Mouse (Mus musculus): ENCODE results near the gene Tas1r3. TPM values are rescaled to one million over a fixed set of nuclear protein-coding genes. Genes with fewer than 3 reads are reported as not detected.

Tas1r3 gene
- polyA plus RNA-seq, 1 experiment from 2014 or later, result 0.61 TPM

- no peaks in the 10 kb centered on the region for H3K27me3 ChIP-seq (replicated peaks)
- peak overlapping the region; percentile 94; the same call in 1 of the 2 replicates for H3K4me3 ChIP-seq
- H3K27ac ChIP-seq, result no peak overlapping the region
- no peaks in the 10 kb centered on the region for H3K9me3 ChIP-seq
- 92% methylated on average over 2 of the region's 2 CpGs for WGBS
- H3K36me3 ChIP-seq (replicated peaks), result 0 out of 2 replicates have a peak, but pooled peaks cover 4% of the 10 kb centered on the region
- ATAC-seq (replicated peaks), result no peak
- no peak overlapping the region for H3K9ac ChIP-seq
- H3K4me2 ChIP-seq, result peak overlapping the region; percentile 82; the same call in 1 of the 2 replicates
- peaks cover 54% of the 10 kb centered on the region for H3K4me1 ChIP-seq
Observed at GRCm38 (mm10) chr4:155849391-155849790, 13.8 kb downstream of the Tas1r3 start.

- 52% methylated on average over 7 of the region's 7 CpGs for WGBS
- Histone ChIP-seq H3K27me3 (replicated peaks) (no peaks in the 10 kb centered on the region), H3K4me1 (peaks cover 54% of the 10 kb centered on the region)
Observed at GRCm38 (mm10) chr4:155848434-155849095, 14.6 kb downstream of the Tas1r3 start.

GRCm38 (mm10) chr4:155847591-155848352, 15.4 kb downstream of the Tas1r3 start:
- peak; percentile 61 for ATAC-seq (replicated peaks)
- no peaks in the 10 kb centered on the region for H3K9me3 ChIP-seq
- peak overlapping the region; percentile 85 for H3K27ac ChIP-seq
- H3K9ac ChIP-seq, result peak overlapping the region; percentile 97
- no peaks in the 10 kb centered on the region for H3K36me3 ChIP-seq (replicated peaks)
- 0 out of 2 replicates have a peak, but pooled peaks cover under 1% of the 10 kb centered on the region for H3K27me3 ChIP-seq (replicated peaks)
- H3K4me3 ChIP-seq, result peak overlapping the region; percentile 94
- H3K4me1 ChIP-seq, result peaks cover 54% of the 10 kb centered on the region
- peak overlapping the region; percentile 82 for H3K4me2 ChIP-seq
- under 1% methylated on average over 61 of the region's 69 CpGs for WGBS

More at GRCm38 (mm10) chr4:155848434-155849095, 14.6 kb downstream of the Tas1r3 start:
- Histone ChIP-seq H3K9ac (peak overlapping the region; percentile 97), H3K4me2 (peak overlapping the region; percentile 82), H3K36me3 (replicated peaks) (no peaks in the 10 kb centered on the region), H3K27ac (no peak overlapping the region), H3K4me3 (peak overlapping the region; percentile 94), H3K9me3 (no peaks in the 10 kb centered on the region)
- ATAC-seq (replicated peaks), result 0 out of 2 replicates have a peak, but pooled peaks have one; percentile 3

GRCm38 (mm10) chr4:155846871-155847578, 16.1 kb downstream of the Tas1r3 start, which contains the start of gene Dvl1:
Dvl1 (plus strand) TSS chr4:155847402.
- WGBS, result 2% methylated on average over 65 of the region's 65 CpGs
- Histone ChIP-seq H3K9me3 (no peaks in the 10 kb centered on the region), H3K4me2 (peak within 1 kb of the TSS; percentile 82), H3K4me3 (peak within 1 kb of the TSS; percentile 94), H3K27me3 (replicated peaks) (peaks cover 4% of the 10 kb centered on the region; the same call in 1 of the 2 replicates), H3K4me1 (peaks cover 53% of the 10 kb centered on the region), H3K27ac (peak within 1 kb of the TSS; percentile 87), H3K9ac (peak within 1 kb of the TSS; percentile 97), H3K36me3 (replicated peaks) (no peaks in the 10 kb centered on the region)
- peak; percentile 87 for ATAC-seq (replicated peaks)

- WGBS, result 94% methylated on average over 5 of the region's 5 CpGs
- no peak overlapping the region for H3K4me3 ChIP-seq
- no peak overlapping the region for H3K9ac ChIP-seq
- peaks cover 31% of the 10 kb centered on the region for H3K4me1 ChIP-seq
- no peak overlapping the region for H3K4me2 ChIP-seq
- no peak overlapping the region for H3K27ac ChIP-seq
- no peak for ATAC-seq (replicated peaks)
- H3K9me3 ChIP-seq, result no peaks in the 10 kb centered on the region
- H3K27me3 ChIP-seq (replicated peaks), result peaks cover 22% of the 10 kb centered on the region
- H3K36me3 ChIP-seq (replicated peaks), result no peaks in the 10 kb centered on the region
Observed at GRCm38 (mm10) chr4:155843231-155843630, 19.9 kb downstream of the Tas1r3 start.

- Histone ChIP-seq H3K4me2 (peak overlapping the region; percentile 44; the same call in 1 of the 2 replicates), H3K4me1 (peaks cover 24% of the 10 kb centered on the region), H3K9ac (no peak overlapping the region), H3K4me3 (peak overlapping the region; percentile 28; the same call in 1 of the 2 replicates), H3K27ac (no peak overlapping the region), H3K27me3 (replicated peaks) (peaks cover 22% of the 10 kb centered on the region), H3K36me3 (replicated peaks) (no peaks in the 10 kb centered on the region), H3K9me3 (no peaks in the 10 kb centered on the region)
- no peak for ATAC-seq (replicated peaks)
- 45% methylated on average over 38 of the region's 38 CpGs for whole genome bisulfite sequencing
Observed at GRCm38 (mm10) chr4:155841651-155842270, 21.4 kb downstream of the Tas1r3 start.

GRCm38 (mm10) chr4:155841003-155841454, 22.1 kb downstream of the Tas1r3 start:
- H3K27me3 ChIP-seq (replicated peaks), result peaks cover 22% of the 10 kb centered on the region
- H3K9ac ChIP-seq, result no peak overlapping the region
- H3K4me3 ChIP-seq, result peak overlapping the region; percentile 28
- H3K4me2 ChIP-seq, result peak overlapping the region; percentile 44
- no peaks in the 10 kb centered on the region for H3K36me3 ChIP-seq (replicated peaks)
- no peaks in the 10 kb centered on the region for H3K9me3 ChIP-seq
- 0 out of 2 replicates have a peak, but pooled peaks have one; percentile 22 for ATAC-seq (replicated peaks)
- H3K27ac ChIP-seq, result no peak overlapping the region
- under 1% methylated on average over 32 of the region's 32 CpGs for WGBS
- peaks cover 18% of the 10 kb centered on the region; the same call in 1 of the 2 replicates for H3K4me1 ChIP-seq

GRCm38 (mm10) chr4:155840076-155841002, 22.8 kb downstream of the Tas1r3 start:
- Histone ChIP-seq H3K36me3 (replicated peaks) (no peaks in the 10 kb centered on the region), H3K4me1 (peaks cover 14% of the 10 kb centered on the region; the same call in 1 of the 2 replicates), H3K4me3 (peak overlapping the region; percentile 28), H3K9me3 (no peaks in the 10 kb centered on the region), H3K9ac (no peak overlapping the region), H3K27me3 (replicated peaks) (peaks cover 22% of the 10 kb centered on the region), H3K4me2 (peak overlapping the region; percentile 44), H3K27ac (peak overlapping the region; percentile 17; the same call in 1 of the 2 replicates)
- WGBS, result 8% methylated on average over 8 of the region's 8 CpGs
- ATAC-seq (replicated peaks), result 0 out of 2 replicates have a peak, but pooled peaks have one; percentile 16

- no peaks in the 10 kb centered on the region for H3K9me3 ChIP-seq
- H3K4me3 ChIP-seq, result peak within 1 kb of the TSS; percentile 20
- no peak within 1 kb of the TSS for H3K9ac ChIP-seq
- H3K27me3 ChIP-seq (replicated peaks), result peaks cover 22% of the 10 kb centered on the region
- ATAC-seq (replicated peaks), result peak; percentile 35; the same call in 1 of the 2 replicates
- WGBS, result 3% methylated on average over 16 of the region's 16 CpGs
- H3K27ac ChIP-seq, result peak within 1 kb of the TSS; percentile 17; the same call in 1 of the 2 replicates
- no peaks in the 10 kb centered on the region for H3K36me3 ChIP-seq (replicated peaks)
- H3K4me2 ChIP-seq, result peak within 1 kb of the TSS; percentile 44
- peaks cover 14% of the 10 kb centered on the region; the same call in 1 of the 2 replicates for H3K4me1 ChIP-seq
Observed at GRCm38 (mm10) chr4:155839483-155839910, 23.7 kb downstream of the Tas1r3 start, which contains the start of gene Mxra8. Mxra8 (plus strand) TSS chr4:155839680.

All from midbrain, embryonic 15.5 days (tissue).